Mouse (Mus musculus) megakaryocyte, adult 5-6 weeks (primary cell): Measurements from ENCODE around the gene Hsd17b2. TPM values are rescaled to one million over a fixed set of nuclear protein-coding genes. Genes with fewer than 3 reads are reported as not detected.
A peak's percentile ranks its signal among the peaks of the same experiment; 100 is the strongest.

Experiments
- ATAC-seq: 2 replicates; pipeline ENCODE4 v1.8.0; 2016; ENCODE audit warnings: mild to moderate bottlenecking, inconsistent platforms; ENCODE audit not compliant: poor library complexity, severe bottlenecking
- total RNA-seq, 2 experiments: library from RNA; stranded (forward) in 1 of 2; stranded (reverse) in 1 of 2; fragments of 153-499, 151-499 nt in 1 of 2; fragments of 221-1000, 200-1000 nt in 1 of 2; gene quantifications; 2 replicates each; pipeline versions ENCODE4 v1.2.3 to v1.2.4; 2015 to 2017

Gene Hsd17b2
- total RNA-seq, 2 experiments from 2014 or later: not detected

DNA sequence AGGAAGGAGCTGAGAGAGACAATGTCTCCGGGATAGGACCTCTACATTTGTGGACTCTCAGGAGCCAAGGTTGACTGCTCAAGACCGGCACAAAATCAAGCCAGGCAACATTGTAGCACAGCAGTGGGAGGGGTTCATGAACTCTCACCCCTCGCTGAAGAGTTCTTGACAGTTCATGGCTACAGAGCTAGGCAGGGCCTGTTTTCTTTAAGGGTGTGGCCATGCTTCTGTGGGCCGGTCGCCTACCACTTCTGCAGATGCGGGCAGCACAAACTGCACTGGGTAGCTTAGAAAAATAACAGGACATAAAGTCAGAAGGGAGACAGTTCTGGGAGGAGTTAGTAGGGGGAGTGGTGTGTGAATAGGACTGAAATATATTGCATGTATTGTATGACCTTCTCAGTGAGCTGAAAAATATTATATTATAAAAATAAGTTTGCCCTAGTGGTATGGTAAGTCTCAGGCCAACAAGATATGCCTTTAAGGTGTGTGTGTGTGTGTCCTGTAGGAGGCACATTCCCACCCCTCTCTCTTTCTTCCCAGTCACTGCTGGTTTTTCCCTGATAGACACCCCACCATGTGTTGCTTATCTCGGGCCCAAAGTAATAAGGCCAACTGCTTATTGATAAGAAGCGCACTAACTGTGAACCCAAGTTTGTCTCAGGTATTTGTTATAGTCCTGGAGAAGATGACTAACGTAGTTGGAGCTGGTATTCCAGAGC, 69.6 kb downstream of the Hsd17b2 start:
- ATAC-seq: no peak

DNA sequence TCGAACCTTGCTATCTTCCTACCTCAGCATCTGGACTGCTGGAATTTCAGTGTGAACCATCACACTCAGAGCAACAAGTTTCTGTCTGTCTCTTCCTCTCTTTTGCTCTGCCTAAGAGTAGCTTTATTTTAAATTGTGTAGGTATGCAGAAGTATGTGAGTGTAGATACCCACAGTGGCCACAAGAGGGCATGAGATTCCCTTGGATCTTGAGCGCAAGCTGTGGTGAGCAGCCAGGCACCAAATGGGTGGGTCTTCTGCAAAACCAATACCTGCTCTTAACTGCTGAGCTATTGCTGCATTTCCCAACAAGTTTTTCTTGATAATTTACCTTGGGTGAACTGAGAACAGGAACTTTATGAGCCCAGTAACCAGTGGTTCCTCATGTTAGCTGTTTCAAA, 70.4 kb downstream of the Hsd17b2 start:
- peak; percentile 75 for ATAC-seq

DNA sequence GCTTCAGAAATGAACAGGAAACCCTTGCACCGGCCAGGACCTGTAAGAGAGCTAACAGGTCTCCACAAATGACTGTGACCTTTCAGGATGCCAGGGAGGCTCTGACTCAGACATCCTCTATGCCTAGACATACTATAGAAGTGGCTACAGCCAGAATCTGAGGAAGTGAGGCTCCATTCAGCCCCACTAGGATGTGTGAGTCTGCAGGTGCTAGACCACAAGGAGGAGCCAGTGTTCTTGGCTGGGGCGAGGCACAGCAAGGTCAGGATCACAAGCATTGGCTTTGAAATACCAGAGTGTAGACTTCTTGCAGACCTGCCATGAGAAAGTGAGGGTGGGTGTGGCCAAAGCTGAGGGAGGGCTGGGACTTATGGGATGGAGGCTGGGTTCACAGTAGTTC, 70.9 kb downstream of the Hsd17b2 start:
- no peak for ATAC-seq

DNA sequence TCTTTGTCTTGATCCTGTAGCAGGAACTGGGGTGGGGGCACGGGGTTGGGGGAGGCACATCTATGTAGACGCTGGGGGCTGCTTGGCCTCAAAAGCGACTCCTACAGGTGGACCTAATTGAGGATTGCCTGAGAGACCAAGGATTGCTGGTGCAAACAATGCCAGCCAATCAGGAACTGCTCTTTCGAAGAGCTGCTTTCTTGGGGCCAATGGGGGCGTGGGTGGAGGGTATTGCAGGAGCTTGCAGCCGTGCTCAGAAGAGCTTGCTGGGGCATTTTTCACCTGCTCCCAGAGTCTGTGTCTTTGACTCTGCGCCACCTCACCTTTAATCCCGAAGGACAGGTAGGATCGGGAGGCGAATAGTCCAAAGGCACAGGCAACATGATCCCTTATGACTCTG, 73.9 kb downstream of the Hsd17b2 start:
- ATAC-seq: no peak

DNA sequence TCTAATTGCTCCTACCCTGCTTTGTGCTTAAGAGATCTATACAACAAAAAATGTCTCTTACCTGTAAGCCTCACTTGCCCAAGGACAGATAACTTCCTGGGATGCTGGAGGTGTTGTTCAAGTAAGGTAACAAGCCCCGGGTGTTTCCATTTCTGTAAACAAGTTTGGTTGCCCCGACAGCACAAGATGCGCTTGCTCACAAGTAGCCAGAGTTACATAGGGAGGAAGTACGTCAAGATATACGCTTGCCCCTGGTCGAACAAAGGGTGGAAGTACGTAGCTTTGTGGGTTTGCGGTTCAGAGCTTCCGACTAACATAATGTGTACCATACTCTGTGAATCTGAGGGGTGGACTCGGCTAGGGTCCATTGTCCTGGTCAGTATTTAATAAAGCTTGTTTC, 74.4 kb downstream of the Hsd17b2 start:
- peak; percentile 55 for ATAC-seq

DNA sequence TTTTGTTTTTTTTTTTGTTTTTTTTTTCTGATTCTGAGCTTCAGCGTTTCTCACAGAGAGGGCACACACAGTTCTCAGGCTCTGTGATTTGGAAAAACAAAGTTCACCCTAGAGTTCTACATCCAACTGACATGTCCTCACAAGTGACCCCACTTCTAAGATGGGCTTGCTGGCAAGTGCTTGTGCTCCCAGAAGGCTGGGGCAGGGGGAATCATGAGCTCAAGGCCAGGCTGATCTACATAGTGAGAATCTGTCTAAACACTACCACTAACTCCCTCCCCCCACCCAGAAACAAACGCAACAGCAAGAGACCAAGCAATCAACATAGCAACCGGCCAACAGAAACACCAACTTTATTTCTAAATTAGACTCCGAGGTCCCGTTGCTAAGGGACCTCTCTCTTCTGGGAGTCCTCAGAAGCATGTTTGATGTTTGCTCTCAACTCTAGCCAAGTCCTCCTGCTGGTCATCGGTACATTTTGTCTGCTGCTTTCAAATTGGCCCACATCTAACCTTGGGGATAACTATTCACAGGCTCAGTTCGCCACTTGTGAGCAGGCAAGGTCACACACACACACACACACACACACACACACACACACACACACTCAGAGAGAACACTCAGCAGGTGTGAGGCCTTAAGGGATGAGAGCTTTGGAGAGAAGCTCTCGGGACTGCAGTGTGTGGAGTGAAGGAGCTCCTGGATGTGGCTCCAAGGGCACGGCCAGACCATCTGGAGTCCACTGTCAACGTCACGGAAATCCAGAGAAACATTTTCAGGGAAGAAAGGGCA, 77.0 kb downstream of the Hsd17b2 start:
- no peak for ATAC-seq

DNA sequence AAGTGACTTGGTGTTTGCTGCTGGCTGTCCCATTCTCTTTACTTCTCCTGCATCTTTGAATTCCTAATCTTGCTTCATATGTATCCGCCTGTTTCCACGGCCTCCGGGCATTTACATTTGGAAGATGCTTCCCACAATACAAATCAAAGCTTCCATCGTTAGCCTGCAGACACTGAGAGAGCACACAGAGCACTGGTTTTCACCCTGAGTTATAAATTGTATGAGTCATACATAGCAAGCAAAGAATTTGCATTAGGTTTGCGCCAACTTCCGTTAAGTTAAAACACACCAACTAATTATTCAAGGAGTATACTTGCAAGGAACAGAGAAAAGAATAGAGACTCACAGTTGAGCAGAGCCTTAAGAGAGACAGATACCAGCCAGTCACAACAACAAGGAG, 77.6 kb downstream of the Hsd17b2 start:
- no peak for ATAC-seq

DNA sequence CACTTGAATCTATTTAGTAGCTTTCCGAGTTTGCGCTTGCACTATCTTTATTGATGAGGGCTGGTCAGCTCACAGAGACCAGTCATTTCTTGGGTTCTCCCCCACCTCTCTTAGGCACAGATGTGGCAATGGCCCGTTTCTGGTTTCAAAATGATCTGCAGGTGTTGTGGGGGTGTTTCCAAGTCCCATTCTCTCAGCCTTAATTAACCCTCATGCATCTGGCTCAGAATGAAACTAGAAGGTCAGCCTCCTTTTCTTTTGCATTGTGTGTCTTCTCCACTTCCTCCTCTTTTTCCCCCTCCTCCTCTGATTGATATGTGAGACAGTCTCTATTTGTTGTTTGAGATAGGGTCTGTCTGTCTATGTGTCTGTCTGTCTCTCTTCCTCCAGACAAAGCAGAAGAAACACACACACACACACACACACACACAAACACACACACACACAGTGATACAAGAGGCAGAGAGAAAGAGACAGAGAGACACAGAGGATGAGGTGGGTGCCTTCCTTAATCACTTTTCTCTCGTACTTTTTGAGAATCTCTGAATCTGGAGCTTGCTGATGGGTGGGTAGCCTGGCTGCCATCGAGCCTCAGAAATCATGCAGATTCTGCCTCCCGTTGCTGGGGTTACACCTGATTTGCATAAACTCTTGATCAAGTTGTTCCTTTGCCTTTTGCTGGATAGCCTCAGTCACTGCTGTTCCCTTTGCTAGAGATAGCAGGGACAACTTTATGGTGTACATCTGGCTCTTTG, 79.8 kb downstream of the Hsd17b2 start:
- ATAC-seq: no peak

DNA sequence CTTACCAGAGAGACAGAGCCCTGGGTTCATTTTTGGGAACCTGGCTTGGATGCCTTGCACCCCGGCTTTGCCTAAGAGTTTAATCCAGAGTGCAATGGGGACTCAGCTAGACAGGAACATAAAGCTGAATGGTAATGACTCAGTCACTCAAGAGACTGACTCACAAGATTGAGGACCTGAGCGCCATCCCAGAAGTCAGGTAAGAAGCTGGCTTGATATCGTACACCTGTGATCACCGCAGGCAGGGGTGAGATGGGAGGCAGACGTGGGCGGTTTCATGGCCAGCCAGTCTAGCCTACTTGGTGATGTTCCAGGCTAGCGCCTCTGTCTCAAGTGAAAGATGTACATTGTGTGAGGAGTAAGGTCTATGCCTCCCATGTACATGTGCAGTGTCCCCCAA, 81.3 kb downstream of the Hsd17b2 start:
- ATAC-seq: no peak

DNA sequence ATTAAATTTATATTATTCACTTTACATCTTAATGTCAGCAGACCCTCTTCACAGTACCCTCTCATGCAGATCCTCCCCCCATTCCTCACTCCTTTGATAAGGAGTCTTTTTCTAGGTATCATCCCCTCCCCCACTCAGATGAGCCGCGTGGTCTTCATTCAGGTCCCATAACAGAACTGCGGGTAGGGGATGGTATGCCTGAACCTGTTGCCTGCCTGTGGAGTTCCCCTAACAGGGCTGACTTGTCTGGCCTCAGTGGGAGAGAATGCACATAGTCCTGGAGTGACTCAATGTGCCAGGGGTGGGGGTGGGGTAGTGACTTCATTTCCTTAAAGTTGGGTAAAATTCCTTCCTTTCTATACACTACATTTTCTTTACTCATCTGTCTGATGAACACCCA, 84.7 kb downstream of the Hsd17b2 start:
- ATAC-seq: no peak

DNA sequence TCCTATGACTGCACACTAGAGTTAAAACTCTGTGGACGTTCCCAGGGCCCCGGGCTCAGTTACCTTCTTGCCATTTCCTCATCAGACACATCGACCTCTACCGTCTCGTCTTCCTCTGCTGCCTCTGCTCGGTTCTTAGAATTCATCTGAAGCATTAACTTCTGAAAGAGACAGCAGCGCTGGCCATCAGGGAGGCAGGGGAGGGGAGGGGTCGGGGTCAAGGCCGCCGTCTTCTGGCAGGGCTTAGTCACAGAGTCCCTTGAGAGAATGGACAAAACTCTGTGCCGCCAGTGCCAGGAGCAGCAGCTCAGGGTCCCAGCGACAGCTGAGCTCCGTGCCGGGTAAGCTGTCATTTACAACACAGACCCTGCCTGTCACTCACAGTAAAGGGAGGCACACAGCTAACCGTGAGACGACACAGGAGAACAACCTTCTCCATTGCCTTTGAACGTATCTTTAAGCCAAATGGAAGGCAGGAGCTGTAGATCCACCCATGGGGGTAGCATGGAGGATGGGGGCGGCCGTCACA, 91.0 kb downstream of the Hsd17b2 start:
- no peak for ATAC-seq

DNA sequence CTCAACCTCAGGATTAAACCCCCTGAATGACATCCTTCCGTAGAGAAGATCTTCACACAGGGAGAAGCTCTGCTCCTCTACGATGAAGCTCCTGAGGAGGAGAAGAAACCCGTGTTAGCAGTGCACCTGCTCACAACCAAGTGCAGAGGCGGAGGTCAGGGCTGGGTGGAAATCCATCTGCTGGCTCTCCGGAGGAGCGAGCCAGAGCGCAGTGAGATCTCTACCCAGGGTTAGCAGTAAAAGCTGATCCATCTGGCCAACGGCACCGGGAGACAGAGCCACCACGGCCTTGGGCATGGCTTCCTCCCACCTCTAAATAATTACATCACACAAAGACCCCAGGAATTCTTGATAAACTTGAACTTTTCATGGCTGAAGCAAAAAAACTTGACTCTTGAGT, 92.9 kb downstream of the Hsd17b2 start:
- no peak for ATAC-seq

DNA sequence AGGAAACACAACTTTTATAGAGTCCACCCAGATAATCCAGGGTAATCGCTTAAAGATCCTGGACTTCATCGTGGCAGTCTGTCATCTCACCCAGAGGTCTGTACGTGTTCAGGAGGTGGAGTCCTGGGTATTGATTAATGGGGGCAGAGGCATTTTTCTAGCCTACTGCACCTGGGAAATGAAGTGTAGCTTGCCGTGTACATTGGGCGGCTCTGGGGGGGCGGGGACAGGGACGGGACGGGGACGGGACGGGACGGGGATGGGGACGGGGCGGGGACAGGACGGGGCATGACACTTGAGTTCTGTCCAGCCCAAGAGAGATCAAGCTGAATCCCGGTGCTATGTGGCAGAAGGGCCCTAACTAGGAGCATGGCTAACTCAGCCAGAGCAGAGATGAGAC, 94.8 kb downstream of the Hsd17b2 start:
- ATAC-seq: no peak

DNA sequence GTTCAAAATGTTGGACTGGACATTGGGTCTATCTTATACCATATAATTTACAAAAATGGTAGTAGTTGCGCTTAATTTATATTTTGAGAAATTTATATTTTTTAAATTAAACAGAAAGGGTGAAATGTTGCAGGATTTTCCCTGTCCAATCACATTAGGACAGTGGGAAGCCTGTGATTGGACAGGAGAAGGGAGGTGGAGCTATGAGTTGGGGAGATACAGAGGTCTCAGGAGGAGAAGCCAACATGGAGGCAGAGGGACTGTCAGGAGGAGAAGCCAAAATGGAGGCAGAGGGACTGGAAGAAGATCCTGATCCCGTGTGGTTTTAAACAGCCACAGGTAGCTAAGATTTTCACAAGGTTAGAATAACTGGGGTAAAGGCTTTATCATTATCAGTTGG, 96.4 kb downstream of the Hsd17b2 start:
- ATAC-seq: no peak

DNA sequence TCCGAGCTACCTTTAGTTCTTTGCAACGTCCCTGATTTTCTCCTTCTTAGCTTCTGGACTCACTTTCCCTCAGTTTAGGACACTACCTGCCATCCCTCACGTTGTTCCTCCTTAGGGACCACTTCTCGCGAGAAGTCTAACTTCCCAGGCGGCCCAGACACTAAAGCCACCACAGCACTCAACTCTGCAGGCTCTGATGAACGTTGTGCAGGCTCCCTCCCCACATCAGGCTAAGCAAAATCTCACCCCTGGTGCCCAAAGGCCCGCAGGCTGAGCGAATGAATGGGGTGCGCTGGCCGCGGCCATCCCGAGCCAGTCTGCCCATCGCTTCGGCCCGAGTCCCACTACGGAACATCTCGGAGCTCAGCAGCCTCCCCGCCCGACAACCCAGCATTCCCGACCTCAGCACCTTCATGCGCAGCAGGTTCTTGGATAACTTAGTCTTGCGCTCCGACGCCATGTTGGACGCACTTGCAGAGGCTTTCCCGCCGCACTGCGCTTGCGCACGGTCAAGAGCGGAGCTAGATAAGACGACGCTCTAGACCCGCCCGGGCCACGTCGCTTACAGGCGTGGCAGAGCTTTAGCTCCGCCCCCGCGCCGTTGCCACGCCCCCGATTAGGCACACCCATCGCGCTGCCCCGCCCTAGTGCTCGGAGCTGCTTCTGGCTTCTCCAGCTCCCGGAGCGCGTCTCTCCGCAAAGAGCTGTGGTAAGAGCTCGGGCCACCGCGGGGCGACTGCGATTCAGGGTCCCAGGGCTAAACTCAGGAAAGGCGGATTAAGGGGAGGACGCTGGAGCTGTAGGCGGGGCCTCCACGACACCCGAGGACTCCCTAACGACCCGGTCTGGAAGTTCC, 100.0 kb downstream of the Hsd17b2 start, which contains the start of gene Mphosph6:
Gene Mphosph6 (minus strand): TSS at position 501 of the 856 bp plus-strand sequence.
- peak; percentile 94 for ATAC-seq

DNA sequence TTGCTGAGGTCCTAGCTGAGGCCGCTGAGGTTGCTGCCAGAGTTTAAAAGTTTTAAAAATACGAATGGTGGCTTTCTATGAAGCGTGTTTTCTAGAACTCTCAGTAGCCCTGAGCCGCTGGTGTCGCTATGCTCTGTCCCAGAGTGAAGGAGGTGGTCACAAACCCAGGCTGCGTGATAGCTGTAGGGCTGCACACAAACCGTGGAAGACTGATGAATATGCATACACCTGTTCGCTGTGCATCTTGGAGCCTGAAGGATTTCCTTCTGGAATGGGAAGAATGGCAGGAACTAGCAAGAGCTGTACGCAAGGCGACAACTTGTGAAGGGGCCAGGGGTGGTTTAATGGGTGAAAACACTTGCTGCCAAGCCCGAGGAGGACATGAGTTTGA, 100.6 kb downstream of the Hsd17b2 start:
- peak; percentile 27; the same call in 1 of the 2 replicates for ATAC-seq

DNA sequence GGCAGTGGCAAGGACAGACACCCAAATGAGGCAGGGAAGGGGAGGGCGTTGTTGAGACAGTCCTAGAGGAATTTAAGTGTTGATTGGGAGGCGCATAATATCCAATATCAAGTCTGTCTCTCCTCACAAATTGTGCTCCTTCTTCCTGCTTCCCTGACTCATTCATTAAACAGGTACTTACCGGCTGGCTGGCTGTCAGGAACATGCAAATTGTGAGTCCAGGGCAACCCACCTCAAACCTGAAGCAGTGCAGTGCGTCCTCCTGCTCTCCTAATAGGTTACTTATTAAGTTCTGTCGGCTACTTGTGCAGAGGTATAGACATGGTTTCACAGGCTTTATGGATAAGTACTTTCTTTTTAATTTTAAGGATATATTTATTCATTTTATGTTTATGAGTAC, 103.7 kb downstream of the Hsd17b2 start:
- no peak for ATAC-seq
